Mouse (Mus musculus): ENCODE measurements at regions not wholly inside any gene's neighbourhood (a gene's known extent, or its start where the extent isn't known, plus 50 kb on each side); places are given as distances from the start of the nearest gene placed in this dataset.
A peak's percentile ranks its signal among the peaks of the same experiment; 100 is the strongest.

- Histone ChIP-seq H3K4me1 (replicated peaks; ENCODE audit: control insufficient read depth, insufficient read depth, low read length) (no peaks in the 10 kb centered on the region), H3K27me3 (replicated peaks; ENCODE audit: control insufficient read depth, insufficient read depth, low read length) (no peaks in the 10 kb centered on the region), H3K36me3 (ENCODE audit: control insufficient read depth, insufficient read depth) (no peaks in the 10 kb centered on the region), H3K4me2 (ENCODE audit: low read length) (no peak overlapping the region), H3K4me3 (replicated peaks; ENCODE audit: low read length) (no peak overlapping the region), H3K27ac (ENCODE audit: low read length) (no peak overlapping the region), H3K9ac (replicated peaks; ENCODE audit: low read depth, low read length) (no peak overlapping the region), H3K9me3 (ENCODE audit: control insufficient read depth, low read length) (no peaks in the 10 kb centered on the region)
- 54% methylated on average over 2 of the region's 2 CpGs for WGBS
- ATAC-seq = no peak
These were observed 534.7 kb downstream of the Zfp619 start for GRCm38 (mm10) chr7:40052255-40052654.

GRCm38 (mm10) chr7:40058836-40059235, 541.3 kb downstream of the Zfp619 start:
- no peaks in the 10 kb centered on the region for H3K36me3 ChIP-seq (ENCODE audit: control insufficient read depth, insufficient read depth)
- no peaks in the 10 kb centered on the region for H3K27me3 ChIP-seq (replicated peaks; ENCODE audit: control insufficient read depth, insufficient read depth, low read length)
- ATAC-seq = no peak
- H3K9ac ChIP-seq (replicated peaks; ENCODE audit: low read depth, low read length) = no peak overlapping the region
- H3K4me3 ChIP-seq (replicated peaks; ENCODE audit: low read length) = no peak overlapping the region
- no peak overlapping the region for H3K27ac ChIP-seq (ENCODE audit: low read length)
- no peaks in the 10 kb centered on the region for H3K9me3 ChIP-seq (ENCODE audit: control insufficient read depth, low read length)
- no peaks in the 10 kb centered on the region for H3K4me1 ChIP-seq (replicated peaks; ENCODE audit: control insufficient read depth, insufficient read depth, low read length)
- H3K4me2 ChIP-seq (ENCODE audit: low read length) = no peak overlapping the region
- WGBS = 65% methylated on average over 4 of the region's 4 CpGs

- no peaks in the 10 kb centered on the region for H3K36me3 ChIP-seq (ENCODE audit: control insufficient read depth, insufficient read depth)
- no peak overlapping the region for H3K4me3 ChIP-seq (replicated peaks; ENCODE audit: low read length)
- no peak for ATAC-seq
- H3K27ac ChIP-seq (ENCODE audit: low read length) = no peak overlapping the region
- H3K9ac ChIP-seq (replicated peaks; ENCODE audit: low read depth, low read length) = no peak overlapping the region
- no peaks in the 10 kb centered on the region for H3K9me3 ChIP-seq (ENCODE audit: control insufficient read depth, low read length)
- no peaks in the 10 kb centered on the region for H3K4me1 ChIP-seq (replicated peaks; ENCODE audit: control insufficient read depth, insufficient read depth, low read length)
- H3K4me2 ChIP-seq (ENCODE audit: low read length) = no peak overlapping the region
- no peaks in the 10 kb centered on the region for H3K27me3 ChIP-seq (replicated peaks; ENCODE audit: control insufficient read depth, insufficient read depth, low read length)
- WGBS = 58% methylated on average over 2 of the region's 2 CpGs
These were observed 547.1 kb downstream of the Zfp619 start for GRCm38 (mm10) chr7:40064631-40065030.

DNA sequence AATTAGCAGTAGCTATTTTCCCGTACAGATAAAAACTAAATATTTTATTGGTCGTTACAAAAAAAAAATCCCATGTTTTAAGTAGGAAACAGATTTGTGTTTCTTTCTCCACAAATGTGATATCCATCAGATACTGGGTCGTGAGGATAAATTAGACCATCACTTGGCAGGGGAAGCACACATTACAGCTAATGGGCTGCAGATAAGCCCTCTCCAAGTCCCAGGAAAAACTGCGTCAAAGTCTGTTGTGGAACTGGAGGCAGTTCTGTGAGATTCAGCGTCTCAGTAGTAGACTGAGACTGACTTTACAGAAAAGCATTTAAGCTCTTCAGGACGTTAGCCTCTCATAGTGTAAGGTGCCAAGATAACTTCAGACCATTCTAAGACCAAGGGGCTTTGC, 548.0 kb downstream of the Zfp619 start:
- H3K4me1 ChIP-seq (replicated peaks; ENCODE audit: control insufficient read depth, insufficient read depth, low read length) = no peaks in the 10 kb centered on the region
- H3K9me3 ChIP-seq (ENCODE audit: control insufficient read depth, low read length) = no peaks in the 10 kb centered on the region
- H3K36me3 ChIP-seq (ENCODE audit: control insufficient read depth, insufficient read depth) = no peaks in the 10 kb centered on the region
- H3K4me3 ChIP-seq (replicated peaks; ENCODE audit: low read length) = no peak overlapping the region
- H3K9ac ChIP-seq (replicated peaks; ENCODE audit: low read depth, low read length) = no peak overlapping the region
- no peaks in the 10 kb centered on the region for H3K27me3 ChIP-seq (replicated peaks; ENCODE audit: control insufficient read depth, insufficient read depth, low read length)
- H3K4me2 ChIP-seq (ENCODE audit: low read length) = no peak overlapping the region
- ATAC-seq = no peak
- 83% methylated on average over 6 of the region's 6 CpGs for WGBS
- H3K27ac ChIP-seq (ENCODE audit: low read length) = no peak overlapping the region

GRCm38 (mm10) chr7:40067378-40067777, 549.8 kb downstream of the Zfp619 start:
- Histone ChIP-seq H3K4me1 (replicated peaks; ENCODE audit: control insufficient read depth, insufficient read depth, low read length) (no peaks in the 10 kb centered on the region), H3K27ac (ENCODE audit: low read length) (no peak overlapping the region), H3K36me3 (ENCODE audit: control insufficient read depth, insufficient read depth) (no peaks in the 10 kb centered on the region), H3K9me3 (ENCODE audit: control insufficient read depth, low read length) (no peaks in the 10 kb centered on the region), H3K27me3 (replicated peaks; ENCODE audit: control insufficient read depth, insufficient read depth, low read length) (no peaks in the 10 kb centered on the region), H3K4me3 (replicated peaks; ENCODE audit: low read length) (no peak overlapping the region), H3K4me2 (ENCODE audit: low read length) (no peak overlapping the region), H3K9ac (replicated peaks; ENCODE audit: low read depth, low read length) (no peak overlapping the region)
- 72% methylated on average over 1 of the region's 1 CpGs for WGBS
- no peak for ATAC-seq

- WGBS = 66% methylated on average over 2 of the region's 2 CpGs
- Histone ChIP-seq H3K4me1 (replicated peaks; ENCODE audit: control insufficient read depth, insufficient read depth, low read length) (no peaks in the 10 kb centered on the region), H3K4me2 (ENCODE audit: low read length) (no peak overlapping the region), H3K27ac (ENCODE audit: low read length) (no peak overlapping the region), H3K9ac (replicated peaks; ENCODE audit: low read depth, low read length) (no peak overlapping the region), H3K27me3 (replicated peaks; ENCODE audit: control insufficient read depth, insufficient read depth, low read length) (no peaks in the 10 kb centered on the region), H3K9me3 (ENCODE audit: control insufficient read depth, low read length) (no peaks in the 10 kb centered on the region), H3K36me3 (ENCODE audit: control insufficient read depth, insufficient read depth) (no peaks in the 10 kb centered on the region), H3K4me3 (replicated peaks; ENCODE audit: low read length) (no peak overlapping the region)
- ATAC-seq = no peak
These were observed 553.7 kb downstream of the Zfp619 start for GRCm38 (mm10) chr7:40071313-40071712.

DNA sequence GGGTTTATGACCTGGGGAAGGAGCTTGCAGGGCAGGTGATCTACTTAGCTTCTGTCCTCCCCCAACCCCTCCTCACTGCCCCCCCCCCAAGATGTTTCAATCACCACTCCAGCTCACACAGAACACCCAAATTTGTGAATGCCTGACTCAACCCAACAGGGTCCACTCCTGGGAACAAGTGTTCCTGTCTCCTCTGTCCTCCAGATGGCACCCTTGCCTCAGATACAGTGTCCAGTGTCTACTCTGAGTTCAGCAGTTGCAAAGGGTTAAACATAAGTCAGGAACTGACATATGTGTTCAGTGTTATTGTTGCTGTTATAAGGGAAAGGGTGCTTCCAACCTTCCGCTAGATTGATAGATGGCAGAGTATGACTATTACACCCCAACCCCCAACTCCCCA, 554.9 kb downstream of the Zfp619 start:
- Histone ChIP-seq H3K4me3 (replicated peaks; ENCODE audit: low read length) (no peak overlapping the region), H3K9me3 (ENCODE audit: control insufficient read depth, low read length) (no peaks in the 10 kb centered on the region), H3K27me3 (replicated peaks; ENCODE audit: control insufficient read depth, insufficient read depth, low read length) (no peaks in the 10 kb centered on the region), H3K4me2 (ENCODE audit: low read length) (no peak overlapping the region), H3K36me3 (ENCODE audit: control insufficient read depth, insufficient read depth) (no peaks in the 10 kb centered on the region), H3K4me1 (replicated peaks; ENCODE audit: control insufficient read depth, insufficient read depth, low read length) (no peaks in the 10 kb centered on the region), H3K27ac (ENCODE audit: low read length) (no peak overlapping the region), H3K9ac (replicated peaks; ENCODE audit: low read depth, low read length) (no peak overlapping the region)
- ATAC-seq = 0 out of 2 replicates have a peak, but pooled peaks have one; percentile 47
- WGBS = 78% methylated on average over 1 of the region's 1 CpGs

GRCm38 (mm10) chr7:40086236-40086635, 568.7 kb downstream of the Zfp619 start:
- Histone ChIP-seq H3K9me3 (ENCODE audit: control insufficient read depth, low read length) (no peaks in the 10 kb centered on the region), H3K4me2 (ENCODE audit: low read length) (no peak overlapping the region), H3K4me1 (replicated peaks; ENCODE audit: control insufficient read depth, insufficient read depth, low read length) (no peaks in the 10 kb centered on the region), H3K27me3 (replicated peaks; ENCODE audit: control insufficient read depth, insufficient read depth, low read length) (no peaks in the 10 kb centered on the region), H3K4me3 (replicated peaks; ENCODE audit: low read length) (no peak overlapping the region), H3K9ac (replicated peaks; ENCODE audit: low read depth, low read length) (no peak overlapping the region), H3K36me3 (ENCODE audit: control insufficient read depth, insufficient read depth) (no peaks in the 10 kb centered on the region), H3K27ac (ENCODE audit: low read length) (no peak overlapping the region)
- 46% methylated on average over 2 of the region's 2 CpGs for WGBS
- ATAC-seq = no peak

- H3K36me3 ChIP-seq (ENCODE audit: control insufficient read depth, insufficient read depth) = no peaks in the 10 kb centered on the region
- no peaks in the 10 kb centered on the region for H3K27me3 ChIP-seq (replicated peaks; ENCODE audit: control insufficient read depth, insufficient read depth, low read length)
- no peaks in the 10 kb centered on the region for H3K9me3 ChIP-seq (ENCODE audit: control insufficient read depth, low read length)
- WGBS = 86% methylated on average over 2 of the region's 2 CpGs
- no peaks in the 10 kb centered on the region for H3K4me1 ChIP-seq (replicated peaks; ENCODE audit: control insufficient read depth, insufficient read depth, low read length)
- ATAC-seq = no peak
- no peak overlapping the region for H3K27ac ChIP-seq (ENCODE audit: low read length)
- no peak overlapping the region for H3K4me2 ChIP-seq (ENCODE audit: low read length)
- no peak overlapping the region for H3K4me3 ChIP-seq (replicated peaks; ENCODE audit: low read length)
- no peak overlapping the region for H3K9ac ChIP-seq (replicated peaks; ENCODE audit: low read depth, low read length)
These were observed 579.5 kb downstream of the Zfp619 start for GRCm38 (mm10) chr7:40097094-40097493.

Measured in forebrain, embryonic 16.5 days (tissue).